Comparison of ENCODE assay signal across 26 mouse cellular contexts in genomic region chr16:42381328-42381838, GRCm38 (mm10). TPM values are rescaled to one million over a fixed set of nuclear protein-coding genes. Genes with fewer than 3 reads are reported as not detected.
DNase-seq lines count a peak whose midpoint lies in the region; ATAC-seq lines count a peak whose summit lies in the region.
"Had no signal": no experiment of that assay in that cellular context is flagged by ENCODE, and none has a peak within 500 bp of the region (broad histone marks: within the 10 kb centered on the region; RNA-seq: fewer than 3 reads in every experiment).

No protein-coding gene starts in this region.

- no peak overlapping the region for H3K9ac ChIP-seq in hindbrain, embryonic 13.5 days
- H3K9ac ChIP-seq in hindbrain, embryonic 12.5 days: no peak overlapping the region
- no peak overlapping the region for H3K9ac ChIP-seq in hindbrain, embryonic 15.5 days
- H3K9ac ChIP-seq in midbrain, embryonic 14.5 days (replicated peaks; ENCODE audit: low read length): no peak overlapping the region
- H3K9ac ChIP-seq: forebrain, postnatal 0 days; heart, embryonic 12.5 days; kidney, embryonic 15.5 days; limb, embryonic 15.5 days; liver, embryonic 14.5 days; lung, embryonic 14.5 days had no signal

- no peak for ATAC-seq in hindbrain, embryonic 13.5 days (ENCODE audit: low FRiP score)
- no peak for ATAC-seq in hindbrain, embryonic 12.5 days (ENCODE audit: low FRiP score)
- ATAC-seq in hindbrain, embryonic 15.5 days (ENCODE audit: low FRiP score, low read depth): 0 out of 2 replicates have a peak, but pooled peaks have one; percentile 27
- ATAC-seq in midbrain, embryonic 14.5 days (ENCODE audit: low FRiP score, low TSS enrichment): no peak; the same call in 1 of the 2 replicates
- ATAC-seq: forebrain, postnatal 0 days; intestine, postnatal 0 days had no signal

- peak; percentile 82 for DNase-seq in midbrain, embryonic 14.5 days
- DNase-seq in urinary bladder, postnatal 14 days (ENCODE audit: low spot score): no peak
- DNase-seq in right cerebral cortex, adult 18-20 months: no peak
- DNase-seq in urinary bladder, adult 18-20 months (ENCODE audit: low spot score in 2 of 2): no peak
- DNase-seq: B cell, adult 2 months; forebrain, postnatal 0 days; heart, adult 18-20 months; kidney, postnatal 36 days; lung, embryonic 14.5 days; lung, postnatal 36 days; right cerebral cortex, postnatal 14 days; thymus, adult 2 months; thymus, postnatal 4 days had no signal

- no peaks in the 10 kb centered on the region for H3K27me3 ChIP-seq in hindbrain, embryonic 13.5 days
- H3K27me3 ChIP-seq in hindbrain, embryonic 12.5 days: no peaks in the 10 kb centered on the region
- no peaks in the 10 kb centered on the region for H3K27me3 ChIP-seq in hindbrain, embryonic 15.5 days
- H3K27me3 ChIP-seq in midbrain, embryonic 14.5 days (ENCODE audit: control insufficient read depth, insufficient read depth, low read length): no peaks in the 10 kb centered on the region
- H3K27me3 ChIP-seq: CH12.LX; heart, embryonic 12.5 days; kidney, embryonic 15.5 days; limb, embryonic 15.5 days had no signal

- WGBS in hindbrain, embryonic 13.5 days: 39% methylated on average over 4 of the region's 4 CpGs
- 43% methylated on average over 4 of the region's 4 CpGs for WGBS in hindbrain, embryonic 12.5 days
- WGBS in hindbrain, embryonic 15.5 days: 38% methylated on average over 4 of the region's 4 CpGs
- WGBS in midbrain, embryonic 14.5 days: 11% methylated on average over 4 of the region's 4 CpGs

- H3K9me3 ChIP-seq in hindbrain, embryonic 13.5 days: no peaks in the 10 kb centered on the region
- H3K9me3 ChIP-seq in hindbrain, embryonic 12.5 days (replicated peaks): no peaks in the 10 kb centered on the region
- H3K9me3 ChIP-seq in hindbrain, embryonic 15.5 days: no peaks in the 10 kb centered on the region
- no peaks in the 10 kb centered on the region for H3K9me3 ChIP-seq in midbrain, embryonic 14.5 days (ENCODE audit: control insufficient read depth, low read length)
- H3K9me3 ChIP-seq: heart, embryonic 12.5 days; kidney, embryonic 15.5 days; limb, embryonic 15.5 days had no signal

- no peak overlapping the region for H3K4me2 ChIP-seq in hindbrain, embryonic 13.5 days
- no peak overlapping the region for H3K4me2 ChIP-seq in hindbrain, embryonic 12.5 days (replicated peaks)
- H3K4me2 ChIP-seq in hindbrain, embryonic 15.5 days: no peak overlapping the region
- no peak overlapping the region for H3K4me2 ChIP-seq in midbrain, embryonic 14.5 days (ENCODE audit: low read length)
- H3K4me2 ChIP-seq: heart, embryonic 12.5 days; kidney, embryonic 15.5 days; limb, embryonic 15.5 days; lung, embryonic 14.5 days had no signal

- H3K4me1 ChIP-seq in hindbrain, embryonic 13.5 days (replicated peaks): peaks cover 5% of the 10 kb centered on the region; the same call in 1 of the 2 replicates
- peaks cover 4% of the 10 kb centered on the region; the same call in 1 of the 2 replicates for H3K4me1 ChIP-seq in hindbrain, embryonic 12.5 days
- H3K4me1 ChIP-seq in hindbrain, embryonic 15.5 days (replicated peaks): peaks cover 6% of the 10 kb centered on the region
- peaks cover 7% of the 10 kb centered on the region; the same call in 1 of the 2 replicates for H3K4me1 ChIP-seq in midbrain, embryonic 14.5 days (ENCODE audit: control insufficient read depth, insufficient read depth, low read length)
- H3K4me1 ChIP-seq: heart, embryonic 12.5 days; kidney, embryonic 15.5 days; limb, embryonic 15.5 days had no signal

- H3K27ac ChIP-seq in hindbrain, embryonic 13.5 days: peak overlapping the region; percentile 66
- H3K27ac ChIP-seq in hindbrain, embryonic 12.5 days: no peak overlapping the region
- no peak overlapping the region for H3K27ac ChIP-seq in hindbrain, embryonic 15.5 days (replicated peaks)
- peak overlapping the region; percentile 66 for H3K27ac ChIP-seq in midbrain, embryonic 14.5 days (replicated peaks; ENCODE audit: low read depth, low read length)
- H3K27ac ChIP-seq: kidney, embryonic 15.5 days; limb, embryonic 15.5 days; liver, embryonic 14.5 days; stomach, postnatal 0 days had no signal

- no peak overlapping the region for H3K4me3 ChIP-seq in hindbrain, embryonic 13.5 days
- no peak overlapping the region for H3K4me3 ChIP-seq in hindbrain, embryonic 12.5 days
- no peak overlapping the region for H3K4me3 ChIP-seq in hindbrain, embryonic 15.5 days
- H3K4me3 ChIP-seq in midbrain, embryonic 14.5 days (replicated peaks; ENCODE audit: low read depth, low read length): no peak overlapping the region
- H3K4me3 ChIP-seq: heart, embryonic 12.5 days; kidney, embryonic 15.5 days; limb, embryonic 15.5 days; myocyte had no signal

- H3K36me3 ChIP-seq in hindbrain, embryonic 13.5 days: no peaks in the 10 kb centered on the region
- no peaks in the 10 kb centered on the region for H3K36me3 ChIP-seq in hindbrain, embryonic 12.5 days
- no peaks in the 10 kb centered on the region for H3K36me3 ChIP-seq in hindbrain, embryonic 15.5 days
- H3K36me3 ChIP-seq in midbrain, embryonic 14.5 days (ENCODE audit: control insufficient read depth, insufficient read depth, low read length): no peaks in the 10 kb centered on the region
- H3K36me3 ChIP-seq: G1E; heart, embryonic 12.5 days; kidney, embryonic 15.5 days; limb, embryonic 15.5 days had no signal

RNA-seq across cellular contexts. Expression of gene Gap43, which starts 40.9 kb away (rescaled TPM):
- polyA plus RNA-seq in hindbrain, embryonic 13.5 days (2015; fragmentation: Nextera tagmentation; extraction: Ambion mirVana): 994 and 1,047 TPM in 2 replicates
- 433 and 451 TPM in 2 replicates for polyA plus RNA-seq in hindbrain, embryonic 12.5 days (2016; fragmentation: Nextera tagmentation; extraction: Ambion mirVana)
- polyA plus RNA-seq in hindbrain, embryonic 15.5 days (2015; fragmentation: Nextera tagmentation; extraction: Ambion mirVana): 1,448 and 1,507 TPM in 2 replicates
- 1,427 and 1,759 TPM in 2 replicates for polyA plus RNA-seq in midbrain, embryonic 14.5 days (2014; fragmentation: Nextera tagmentation; extraction: Ambion mirVana)
- polyA plus RNA-seq: adrenal gland, adult 2 months; G1E; thymus, adult 2 months had no signal

Comparison
In these comparisons a context has a peak if more than half of its experiments do, and no peak if none do; other contexts are left out.
1. H3K27ac ChIP-seq: peak in hindbrain, embryonic 13.5 days (single experiment) and midbrain, embryonic 14.5 days (single experiment); none in hindbrain, embryonic 12.5 days (single experiment) and hindbrain, embryonic 15.5 days (single experiment).